Mouse (Mus musculus): ENCODE measurements around the gene Ccdc83.
"Not testable (repeated sequence)": the region's sequence is repeated elsewhere in the genome, so short reads cannot be mapped to it uniquely, and the experiment has no call there.

Ccdc83 gene

GRCm38 (mm10) chr7:90261902-90262599 is 3.5 kb downstream of the Ccdc83 start:
- DNase-seq (ENCODE audit: low read depth, low spot score): peak; percentile 6

GRCm38 (mm10) chr7:90259899-90260298 is 5.7 kb downstream of the Ccdc83 start:
- no peak for DNase-seq (ENCODE audit: low read depth, low spot score)

GRCm38 (mm10) chr7:90258701-90259100 is 6.9 kb downstream of the Ccdc83 start:
- no peak for DNase-seq (ENCODE audit: low read depth, low spot score)

GRCm38 (mm10) chr7:90252946-90253345 is 12.6 kb downstream of the Ccdc83 start:
- DNase-seq (ENCODE audit: low read depth, low spot score): peak; percentile 44

- DNase-seq (ENCODE audit: low read depth, low spot score): no peak
Measured at GRCm38 (mm10) chr7:90243643-90244042, 21.9 kb downstream of the Ccdc83 start.

GRCm38 (mm10) chr7:90243151-90243550 is 22.4 kb downstream of the Ccdc83 start:
- DNase-seq (ENCODE audit: low read depth, low spot score): no peak

- DNase-seq (ENCODE audit: low read depth, low spot score): no peak
Measured at GRCm38 (mm10) chr7:90236289-90236905, 29.2 kb downstream of the Ccdc83 start.

- DNase-seq (ENCODE audit: low read depth, low spot score): peak; percentile 55
Measured at GRCm38 (mm10) chr7:90233921-90234320, 31.7 kb downstream of the Ccdc83 start.

GRCm38 (mm10) chr7:90231431-90231830 is 34.1 kb downstream of the Ccdc83 start:
- peak; percentile 70 for DNase-seq (ENCODE audit: low read depth, low spot score)

- DNase-seq (ENCODE audit: low read depth, low spot score): not testable (repeated sequence)
Measured at GRCm38 (mm10) chr7:90228884-90229283, 36.7 kb downstream of the Ccdc83 start.

- no peak for DNase-seq (ENCODE audit: low read depth, low spot score)
Measured at GRCm38 (mm10) chr7:90228075-90228474, 37.5 kb downstream of the Ccdc83 start.

GRCm38 (mm10) chr7:90221487-90221886 is 44.1 kb downstream of the Ccdc83 start:
- DNase-seq (ENCODE audit: low read depth, low spot score): no peak

- DNase-seq (ENCODE audit: low read depth, low spot score): no peak
Measured at GRCm38 (mm10) chr7:90218122-90218521, 47.5 kb downstream of the Ccdc83 start.

- peak; percentile 87 for DNase-seq (ENCODE audit: low read depth, low spot score)
Measured at GRCm38 (mm10) chr7:90216511-90216910, 49.1 kb downstream of the Ccdc83 start.

GRCm38 (mm10) chr7:90210947-90211346 is 54.6 kb downstream of the Ccdc83 start:
- no peak for DNase-seq (ENCODE audit: low read depth, low spot score)

- DNase-seq (ENCODE audit: low read depth, low spot score): no peak
Measured at GRCm38 (mm10) chr7:90210116-90210515, 55.5 kb downstream of the Ccdc83 start.

GRCm38 (mm10) chr7:90203914-90204313 is 61.7 kb downstream of the Ccdc83 start:
- DNase-seq (ENCODE audit: low read depth, low spot score): no peak

- peak; percentile 34 for DNase-seq (ENCODE audit: low read depth, low spot score)
Measured at GRCm38 (mm10) chr7:90201877-90202465, 63.6 kb downstream of the Ccdc83 start.

- peak; percentile 63 for DNase-seq (ENCODE audit: low read depth, low spot score)
Measured at GRCm38 (mm10) chr7:90200251-90200650, 65.3 kb downstream of the Ccdc83 start.

- no peak for DNase-seq (ENCODE audit: low read depth, low spot score)
Measured at GRCm38 (mm10) chr7:90180635-90181034, 84.9 kb downstream of the Ccdc83 start.

- DNase-seq (ENCODE audit: low read depth, low spot score): peak; percentile 49
Measured at GRCm38 (mm10) chr7:90175576-90175975, 90.0 kb downstream of the Ccdc83 start.

Data from brain, adult 2 months (tissue).